Mouse (Mus musculus) heart, postnatal 4 days (tissue): Measurements from ENCODE around the gene Pwp1. TPM values are rescaled to one million over a fixed set of nuclear protein-coding genes. Genes with fewer than 3 reads are reported as not detected.

Source experiments
- total RNA-seq, 2 experiments: library from RNA; stranded (reverse); gene quantifications; 2 replicates each; pipeline ENCODE4 v1.2.3; 2021

The Pwp1 gene
- total RNA-seq, 2 experiments from 2014 or later = 20.5 to 23.5 TPM

Other genes starting within 250 kb of the Pwp1 start
- 10 to 100 TPM; 17.2 to 18.8 TPM for gene Prdm4, start 87.6 kb downstream of the Pwp1 start, total RNA-seq
- not detected for gene Ascl4, start 98.2 kb downstream of the Pwp1 start, total RNA-seq
- gene Rtcb, start 128.3 kb downstream of the Pwp1 start, total RNA-seq = 10 to 100 TPM; 90.7 to 95.1 TPM
- gene Bpifc, start 182.4 kb downstream of the Pwp1 start, total RNA-seq = not detected
- gene Fbxo7, start 192.5 kb downstream of the Pwp1 start, total RNA-seq = 10 to 100 TPM; 15.5 to 16.4 TPM